Mouse (Mus musculus) stomach, embryonic 14.5 days (tissue): ENCODE data around the gene Gm6614. TPM values are rescaled to one million over a fixed set of nuclear protein-coding genes. Genes with fewer than 3 reads are reported as not detected.

Experiments
- ATAC-seq: fragments of 200-750 bp; cut with Nextera tagmentation; 2 replicates; pipeline ENCODE4 v1.8.0; 2017; ENCODE audit warnings: low read depth, moderate TSS enrichment; ENCODE audit not compliant: insufficient number of reproducible peaks, insufficient read depth, low FRiP score
- H3K27ac ChIP-seq: fragments of 300-500 bp; sonication (generic); 2 replicates; pipeline ENCODE4 v1.5.1; 2014; ENCODE audit warnings: mild to moderate bottlenecking, low read length, moderate library complexity, mixed read lengths
- H3K27me3 ChIP-seq: fragments of 300-500 bp; sonication (generic); 2 replicates; pipeline ENCODE4 v1.6.1; 2014; ENCODE audit warnings: low read length, control low read depth, mixed read lengths; ENCODE audit not compliant: control insufficient read depth, insufficient read depth
- H3K36me3 ChIP-seq: fragments of 300-500 bp; sonication (generic); 2 replicates; pipeline ENCODE4 v1.6.1; 2014; ENCODE audit warnings: mild to moderate bottlenecking, control low read depth, low read length, moderate library complexity, mixed read lengths; ENCODE audit not compliant: control insufficient read depth, insufficient read depth
- H3K4me1 ChIP-seq: fragments of 300-500 bp; sonication (generic); 2 replicates; pipeline ENCODE4 v1.6.1; 2014; ENCODE audit warnings: low read length, control low read depth, mixed read lengths; ENCODE audit not compliant: control insufficient read depth, insufficient read depth
- H3K4me2 ChIP-seq: fragments of 300-500 bp; sonication (generic); replicated peaks from 2 replicates; pipeline ENCODE4 v1.6.1; 2014; ENCODE audit warnings: low read depth, low read length, control low read depth
- H3K4me3 ChIP-seq: fragments of 300-500 bp; sonication (generic); 2 replicates; pipeline ENCODE4 v1.5.1; 2014; ENCODE audit warnings: low read depth, low read length, control low read depth
- H3K9ac ChIP-seq: fragments of 300-500 bp; sonication (generic); replicated peaks from 2 replicates; pipeline ENCODE4 v1.6.1; 2014; ENCODE audit warnings: low read depth, mild to moderate bottlenecking, control low read depth, low read length, moderate library complexity, mixed read lengths
- H3K9me3 ChIP-seq: fragments of 300-500 bp; sonication (generic); 2 replicates; pipeline ENCODE4 v1.6.1; 2016; ENCODE audit warnings: low read depth, low read length, control low read depth; ENCODE audit not compliant: control insufficient read depth
- WGBS: fragments of 180-500 bp; shearing (Covaris S2); extraction: QIAGEN DNeasy Blood & Tissue Kit; methylation state at CpG from one replicate; pipeline ENCODE4 v1.1.7; 2014; 5-methylcytosine and 5-hydroxymethylcytosine counted together
- polyA plus RNA-seq: library from polyadenylated mRNA; unstranded; fragments of >200 nt; fragmentation: Nextera tagmentation; extraction: Ambion mirVana; gene quantifications from 2 replicates; pipeline ENCODE4 v1.2.1, GENCODE M21; 2014

The Gm6614 gene
- polyA plus RNA-seq, 1 experiment from 2014 or later = not detected

- WGBS = 98% methylated on average over 6 of the region's 6 CpGs
- Histone ChIP-seq H3K36me3 (no peaks in the 10 kb centered on the region), H3K27me3 (no peaks in the 10 kb centered on the region), H3K9ac (no peak overlapping the region), H3K4me3 (no peak overlapping the region), H3K4me2 (no peak overlapping the region), H3K4me1 (no peaks in the 10 kb centered on the region), H3K9me3 (no peaks in the 10 kb centered on the region), H3K27ac (no peak overlapping the region)
- ATAC-seq = no peak
These were observed 24.4 kb downstream of the Gm6614 start for GRCm38 (mm10) chr6:141986772-141987171.

GRCm38 (mm10) chr6:141984644-141985043 lies 26.6 kb downstream of the Gm6614 start:
- Histone ChIP-seq H3K9me3 (no peaks in the 10 kb centered on the region), H3K27ac (no peak overlapping the region), H3K9ac (no peak overlapping the region), H3K4me2 (no peak overlapping the region), H3K36me3 (no peaks in the 10 kb centered on the region), H3K27me3 (no peaks in the 10 kb centered on the region), H3K4me1 (no peaks in the 10 kb centered on the region), H3K4me3 (no peak overlapping the region)
- no peak for ATAC-seq
- 73% methylated on average over 3 of the region's 3 CpGs for WGBS

- Histone ChIP-seq H3K36me3 (no peaks in the 10 kb centered on the region), H3K9ac (no peak overlapping the region), H3K27me3 (no peaks in the 10 kb centered on the region), H3K27ac (no peak overlapping the region), H3K4me2 (no peak overlapping the region), H3K4me1 (no peaks in the 10 kb centered on the region), H3K4me3 (no peak overlapping the region), H3K9me3 (no peaks in the 10 kb centered on the region)
- no peak for ATAC-seq
- WGBS = 69% methylated on average over 1 of the region's 1 CpGs
These were observed 48.8 kb downstream of the Gm6614 start for GRCm38 (mm10) chr6:141962420-141962819.

- H3K4me1 ChIP-seq = no peaks in the 10 kb centered on the region
- 90% methylated on average over 3 of the region's 3 CpGs for WGBS
These were observed 49.4 kb downstream of the Gm6614 start for GRCm38 (mm10) chr6:141961861-141962260.

GRCm38 (mm10) chr6:141960482-141960881 lies 50.7 kb downstream of the Gm6614 start:
- Histone ChIP-seq H3K36me3 (no peaks in the 10 kb centered on the region), H3K4me1 (no peaks in the 10 kb centered on the region), H3K27me3 (no peaks in the 10 kb centered on the region), H3K4me3 (no peak overlapping the region), H3K9me3 (no peaks in the 10 kb centered on the region), H3K9ac (no peak overlapping the region), H3K27ac (no peak overlapping the region), H3K4me2 (no peak overlapping the region)
- 43% methylated on average over 5 of the region's 5 CpGs for WGBS
- no peak for ATAC-seq

More at GRCm38 (mm10) chr6:141961861-141962260, 49.4 kb downstream of the Gm6614 start:
- no peak overlapping the region for H3K4me2 ChIP-seq
- no peak overlapping the region for H3K27ac ChIP-seq
- H3K36me3 ChIP-seq = no peaks in the 10 kb centered on the region
- no peaks in the 10 kb centered on the region for H3K9me3 ChIP-seq
- ATAC-seq = no peak
- no peak overlapping the region for H3K9ac ChIP-seq
- H3K27me3 ChIP-seq = no peaks in the 10 kb centered on the region
- H3K4me3 ChIP-seq = no peak overlapping the region

- ATAC-seq = no peak
- no peak within 1 kb of the TSS for H3K9ac ChIP-seq
- H3K4me1 ChIP-seq = no peaks in the 10 kb centered on the region
- H3K4me2 ChIP-seq = no peak within 1 kb of the TSS
- no peak within 1 kb of the TSS for H3K27ac ChIP-seq
- no peak within 1 kb of the TSS for H3K4me3 ChIP-seq
- no peaks in the 10 kb centered on the region for H3K36me3 ChIP-seq
- H3K9me3 ChIP-seq = no peaks in the 10 kb centered on the region
- H3K27me3 ChIP-seq = no peaks in the 10 kb centered on the region
These were observed 64.4 kb downstream of the Gm6614 start, which contains the start of gene Slco1a1 for GRCm38 (mm10) chr6:141946862-141947261. Gene Slco1a1, minus strand, starts transcription at chr6:141946962.

GRCm38 (mm10) chr6:141940451-141940850 lies 70.8 kb downstream of the Gm6614 start:
- Histone ChIP-seq H3K27me3 (no peaks in the 10 kb centered on the region), H3K4me3 (no peak overlapping the region), H3K4me1 (no peaks in the 10 kb centered on the region), H3K4me2 (no peak overlapping the region), H3K27ac (no peak overlapping the region), H3K36me3 (no peaks in the 10 kb centered on the region), H3K9ac (no peak overlapping the region), H3K9me3 (no peaks in the 10 kb centered on the region)
- 86% methylated on average over 1 of the region's 1 CpGs for WGBS
- ATAC-seq = no peak

Other genes starting within 250 kb of the Gm6614 start
- not detected in 2 replicates for gene Gm5724, start 237.6 kb downstream of the Gm6614 start, polyA plus RNA-seq
- not detected in 2 replicates for gene Slco1a4, start 155.2 kb downstream of the Gm6614 start, polyA plus RNA-seq
- not detected in 2 replicates for gene Slco1a1, start 64.5 kb downstream of the Gm6614 start, polyA plus RNA-seq
- gene Slco1a6, start 197.1 kb upstream of the Gm6614 start, polyA plus RNA-seq = not detected in 2 replicates